Mouse (Mus musculus) kidney, postnatal 25 days (tissue): ENCODE measurements around the gene Napepld.
A peak's percentile ranks its signal among the peaks of the same experiment; 100 is the strongest.
"Not testable (repeated sequence)": the region's sequence is repeated elsewhere in the genome, so short reads cannot be mapped to it uniquely, and the experiment has no call there.

Experiments
- DNase-seq, 2 experiments: peaks; one replicate each; pipeline ENCODE4 v3.0.0; 2021; ENCODE audit warnings: mixed read lengths in 2 of 2

Napepld gene

GRCm38 (mm10) chr5:21703708-21704107 is 2.5 kb upstream of the Napepld start:
- no peak for DNase-seq

- no peak for DNase-seq
Observed at GRCm38 (mm10) chr5:21702873-21703475, 1.8 kb upstream of the Napepld start.

- DNase-seq = no peak
Observed at GRCm38 (mm10) chr5:21702009-21702364, 791 bp upstream of the Napepld start.

GRCm38 (mm10) chr5:21700934-21701333 is 262 bp downstream of the Napepld start:
- peak in 1 of 2 experiments; percentile 43 for DNase-seq

- DNase-seq = no peak
Observed at GRCm38 (mm10) chr5:21700272-21700821, 849 bp downstream of the Napepld start.

- DNase-seq = not testable (repeated sequence)
Observed at GRCm38 (mm10) chr5:21699555-21699954, 1.6 kb downstream of the Napepld start.

GRCm38 (mm10) chr5:21694854-21695490 is 6.2 kb downstream of the Napepld start:
- DNase-seq = no peak

- no peak for DNase-seq
Observed at GRCm38 (mm10) chr5:21693372-21693870, 7.8 kb downstream of the Napepld start.

- no peak for DNase-seq
Observed at GRCm38 (mm10) chr5:21692230-21692629, 9.0 kb downstream of the Napepld start.

- DNase-seq = no peak
Observed at GRCm38 (mm10) chr5:21687042-21687441, 14.2 kb downstream of the Napepld start.

GRCm38 (mm10) chr5:21685001-21685400 is 16.2 kb downstream of the Napepld start:
- no peak for DNase-seq

- DNase-seq = no peak
Observed at GRCm38 (mm10) chr5:21683811-21684210, 17.4 kb downstream of the Napepld start.

GRCm38 (mm10) chr5:21680940-21681339 is 20.3 kb downstream of the Napepld start:
- no peak for DNase-seq

GRCm38 (mm10) chr5:21680029-21680428 is 21.2 kb downstream of the Napepld start:
- DNase-seq = no peak

- DNase-seq = no peak
Observed at GRCm38 (mm10) chr5:21678363-21678762, 22.8 kb downstream of the Napepld start.

- no peak for DNase-seq
Observed at GRCm38 (mm10) chr5:21677939-21678338, 23.3 kb downstream of the Napepld start.

- no peak for DNase-seq
Observed at GRCm38 (mm10) chr5:21675494-21675893, 25.7 kb downstream of the Napepld start.

GRCm38 (mm10) chr5:21675019-21675418 is 26.2 kb downstream of the Napepld start:
- no peak for DNase-seq

GRCm38 (mm10) chr5:21673742-21674141 is 27.5 kb downstream of the Napepld start:
- DNase-seq = no peak

GRCm38 (mm10) chr5:21672812-21673635 is 28.2 kb downstream of the Napepld start:
- DNase-seq = no peak

GRCm38 (mm10) chr5:21669307-21669706 is 31.9 kb downstream of the Napepld start:
- no peak for DNase-seq

GRCm38 (mm10) chr5:21667191-21668137 is 33.7 kb downstream of the Napepld start:
- DNase-seq = no peak
